Mouse (Mus musculus) lung, embryonic 14.5 days (tissue): ENCODE measurements around the gene Rtp3. TPM values are rescaled to one million over a fixed set of nuclear protein-coding genes. Genes with fewer than 3 reads are reported as not detected.

ENCODE experiments used
- ATAC-seq: fragments of 200-750 bp; cut with Nextera tagmentation; 2 replicates; pipeline ENCODE4 v1.8.0; 2017; ENCODE audit warnings: mild to moderate bottlenecking, moderate TSS enrichment, moderate library complexity; ENCODE audit not compliant: insufficient read depth
- DNase-seq: peaks from one replicate; pipeline ENCODE4 v3.0.0-alpha.2; 2015
- H3K27ac ChIP-seq: fragments of 300-500 bp; sonication (generic); 2 replicates; pipeline ENCODE4 v1.5.1; 2014; ENCODE audit warnings: low read depth, mild to moderate bottlenecking, moderate library complexity
- H3K27me3 ChIP-seq: fragments of 300-500 bp; sonication (generic); 2 replicates; pipeline ENCODE4 v1.6.1; 2014; ENCODE audit warnings: low read length, control low read depth; ENCODE audit not compliant: insufficient read depth
- H3K36me3 ChIP-seq: fragments of 300-500 bp; sonication (generic); 2 replicates; pipeline ENCODE4 v1.6.1; 2014; ENCODE audit warnings: control low read depth; ENCODE audit not compliant: insufficient read depth
- H3K4me1 ChIP-seq: fragments of 300-500 bp; sonication (generic); 2 replicates; pipeline ENCODE4 v1.6.1; 2014; ENCODE audit warnings: antibody characterized with exemption, control low read depth; ENCODE audit not compliant: insufficient read depth
- H3K4me2 ChIP-seq: fragments of 300-500 bp; sonication (generic); 2 replicates; pipeline ENCODE4 v1.6.1; 2014; ENCODE audit warnings: mild to moderate bottlenecking
- H3K4me3 ChIP-seq: fragments of 300-500 bp; sonication (generic); 2 replicates; pipeline ENCODE4 v1.5.1; 2014; ENCODE audit warnings: low read depth, low read length
- H3K9ac ChIP-seq: fragments of 300-500 bp; sonication (generic); 2 replicates; pipeline ENCODE4 v1.6.1; 2014
- H3K9me3 ChIP-seq: fragments of 300-500 bp; sonication (generic); 2 replicates; pipeline ENCODE4 v1.6.1; 2016; ENCODE audit warnings: low read depth, low read length, control low read depth
- CTCF ChIP-seq: IDR thresholded peaks from 2 replicates; pipeline ENCODE4 v1.5.1; 2016; ENCODE audit warnings: antibody characterized with exemption, low read depth
- WGBS: fragments of 180-500 bp; shearing (Covaris S2); extraction: QIAGEN DNeasy Blood & Tissue Kit; methylation state at CpG from one replicate; pipeline ENCODE4 v1.1.7; 2014; 5-methylcytosine and 5-hydroxymethylcytosine counted together
- polyA plus RNA-seq: library from polyadenylated mRNA; unstranded; fragments of >200 nt; fragmentation: Nextera tagmentation; extraction: Ambion mirVana; gene quantifications from 2 replicates; pipeline ENCODE4 v1.2.1, GENCODE M21; 2014

Gene Rtp3
- polyA plus RNA-seq, 1 experiment from 2014 or later = 0.41 TPM

DNA sequence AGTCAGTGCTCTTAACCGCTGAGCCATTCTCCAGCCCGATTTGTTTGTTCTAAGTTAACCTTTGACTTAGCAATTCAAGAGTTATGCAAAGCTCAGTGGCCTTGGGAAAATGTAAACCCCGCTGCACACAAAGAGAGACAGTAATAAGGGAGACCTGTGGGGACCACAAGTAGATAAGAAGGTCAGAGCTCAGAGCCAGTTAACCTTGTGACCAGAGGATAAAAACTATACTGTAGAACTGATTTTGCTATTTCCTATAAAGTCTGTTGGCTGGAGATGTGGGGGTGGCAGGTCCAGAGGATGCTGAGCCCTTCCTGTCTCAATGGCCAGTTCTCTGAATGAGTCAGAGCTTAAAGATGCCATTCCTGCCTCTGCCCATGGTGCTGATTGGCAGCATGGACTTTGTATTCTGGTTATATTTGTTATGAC lies 2.9 kb upstream of the Rtp3 start:
- Histone ChIP-seq H3K36me3 (no peaks in the 10 kb centered on the region), H3K4me1 (no peaks in the 10 kb centered on the region), H3K27ac (no peak overlapping the region), H3K9me3 (no peaks in the 10 kb centered on the region), H3K27me3 (no peaks in the 10 kb centered on the region), H3K4me3 (no peak overlapping the region), H3K4me2 (no peak overlapping the region), H3K9ac (no peak overlapping the region)
- ATAC-seq (no peak), DNase-seq (peak; percentile 55)
- 13% methylated on average over 3 of the region's 3 CpGs for WGBS
- no peak for TF ChIP-seq CTCF

DNA sequence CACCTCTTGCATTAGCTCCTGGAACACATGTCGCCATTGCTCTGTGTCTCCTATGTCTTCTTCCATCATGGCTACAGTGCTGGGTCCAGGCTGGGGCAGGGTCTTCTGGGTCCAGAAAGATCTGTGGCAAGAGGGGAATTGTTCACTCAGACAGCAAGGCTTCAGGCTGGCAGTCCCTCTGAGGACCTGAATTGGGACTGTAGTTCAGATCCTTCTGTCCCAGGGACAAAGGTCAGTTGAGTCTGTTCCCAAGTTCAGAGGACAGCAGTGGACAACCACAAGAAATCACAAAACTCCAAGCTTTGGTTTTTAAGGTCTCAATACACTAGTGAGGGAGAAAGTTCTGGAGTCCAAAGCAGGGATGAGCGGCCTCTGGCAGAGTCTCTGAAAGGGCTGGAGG lies 840 bp downstream of the Rtp3 start:
- 82% methylated on average over 2 of the region's 2 CpGs for WGBS
- no peak for ATAC-seq
- Histone ChIP-seq H3K27ac (no peak overlapping the region), H3K4me2 (no peak overlapping the region), H3K9ac (no peak overlapping the region), H3K36me3 (no peaks in the 10 kb centered on the region), H3K4me3 (no peak overlapping the region), H3K27me3 (no peaks in the 10 kb centered on the region), H3K9me3 (no peaks in the 10 kb centered on the region), H3K4me1 (no peaks in the 10 kb centered on the region)
- DNase-seq = no peak
- TF ChIP-seq CTCF = no peak

DNA sequence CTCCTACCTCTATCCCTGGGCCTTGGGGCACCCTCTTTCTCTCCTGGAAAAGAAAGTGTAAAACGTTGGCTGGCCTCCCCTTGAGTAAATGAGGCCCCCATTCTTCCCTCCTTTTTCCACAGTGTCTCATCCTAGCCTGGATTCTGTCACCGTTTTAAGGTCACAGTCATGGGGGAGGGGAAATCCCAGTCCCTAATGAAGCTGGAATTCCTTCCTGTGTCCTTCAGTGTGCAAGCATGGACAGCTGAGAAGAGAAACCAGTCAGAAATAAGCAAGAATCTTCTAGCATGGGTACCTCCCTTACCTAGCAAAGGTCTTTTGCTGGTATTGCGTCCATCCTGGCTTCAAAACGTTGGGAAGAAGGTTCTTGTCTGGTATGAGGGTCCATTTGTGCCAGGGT lies 1.2 kb downstream of the Rtp3 start:
- no peak for DNase-seq
- no peaks in the 10 kb centered on the region for H3K4me1 ChIP-seq
- ATAC-seq = no peak
- no peaks in the 10 kb centered on the region for H3K36me3 ChIP-seq
- no peak overlapping the region for H3K4me2 ChIP-seq
- H3K27ac ChIP-seq = no peak overlapping the region
- H3K9me3 ChIP-seq = no peaks in the 10 kb centered on the region
- H3K27me3 ChIP-seq = no peaks in the 10 kb centered on the region
- no peak overlapping the region for H3K4me3 ChIP-seq
- no peak overlapping the region for H3K9ac ChIP-seq
- no peak for TF ChIP-seq CTCF
- WGBS = 54% methylated on average over 4 of the region's 4 CpGs

DNA sequence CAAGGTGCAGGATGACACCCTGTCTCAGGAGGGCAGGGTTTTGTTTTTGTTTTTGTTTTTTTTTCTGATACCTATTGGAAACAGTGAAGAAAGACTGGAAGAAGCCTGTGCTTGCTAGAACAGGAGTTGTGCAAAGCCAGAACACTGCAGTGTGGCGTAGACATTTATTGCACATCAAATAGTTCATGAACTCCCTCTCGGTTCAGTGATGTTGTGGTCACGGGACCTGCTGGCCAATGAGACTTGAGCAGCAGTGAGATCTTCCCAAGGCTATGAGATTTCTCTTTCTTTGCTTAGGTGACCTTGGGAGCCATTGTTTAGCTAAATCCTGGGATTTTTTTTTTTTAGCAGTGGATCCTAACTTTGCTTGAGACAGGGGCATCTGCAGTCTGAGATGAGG lies 2.3 kb downstream of the Rtp3 start:
- WGBS = 65% methylated on average over 3 of the region's 3 CpGs
- no peaks in the 10 kb centered on the region for H3K9me3 ChIP-seq
- no peaks in the 10 kb centered on the region for H3K4me1 ChIP-seq
- DNase-seq = no peak
- no peak for ATAC-seq
- no peak overlapping the region for H3K9ac ChIP-seq
- H3K27me3 ChIP-seq = no peaks in the 10 kb centered on the region
- H3K36me3 ChIP-seq = no peaks in the 10 kb centered on the region
- H3K4me2 ChIP-seq = no peak overlapping the region
- no peak overlapping the region for H3K27ac ChIP-seq
- H3K4me3 ChIP-seq = no peak overlapping the region
- no peak for TF ChIP-seq CTCF

DNA sequence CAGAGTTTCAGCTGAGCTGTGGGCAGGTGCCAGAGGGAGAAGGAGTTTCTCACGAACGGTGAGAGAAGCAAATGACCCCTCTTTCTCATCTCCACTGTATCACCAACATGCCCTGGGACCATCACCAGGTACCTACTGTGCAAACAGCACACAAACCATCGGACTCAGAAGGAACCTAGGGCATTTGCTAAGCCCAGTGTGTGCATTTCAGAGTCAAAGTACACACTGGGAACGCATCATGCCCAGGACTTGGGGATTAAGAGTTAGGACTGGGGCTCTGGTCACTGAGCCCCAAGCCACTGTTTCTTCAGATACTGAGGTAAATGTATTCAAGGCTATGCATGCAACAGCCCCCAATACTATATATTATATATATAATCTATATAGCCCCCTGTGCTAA lies 3.1 kb downstream of the Rtp3 start:
- H3K4me3 ChIP-seq = no peak overlapping the region
- H3K9ac ChIP-seq = no peak overlapping the region
- ATAC-seq (no peak), DNase-seq (no peak)
- TF ChIP-seq CTCF = no peak
- no peaks in the 10 kb centered on the region for H3K27me3 ChIP-seq
- no peaks in the 10 kb centered on the region for H3K4me1 ChIP-seq
- no peaks in the 10 kb centered on the region for H3K36me3 ChIP-seq
- 51% methylated on average over 4 of the region's 4 CpGs for WGBS
- H3K4me2 ChIP-seq = no peak overlapping the region
- no peak overlapping the region for H3K27ac ChIP-seq
- H3K9me3 ChIP-seq = no peaks in the 10 kb centered on the region

DNA sequence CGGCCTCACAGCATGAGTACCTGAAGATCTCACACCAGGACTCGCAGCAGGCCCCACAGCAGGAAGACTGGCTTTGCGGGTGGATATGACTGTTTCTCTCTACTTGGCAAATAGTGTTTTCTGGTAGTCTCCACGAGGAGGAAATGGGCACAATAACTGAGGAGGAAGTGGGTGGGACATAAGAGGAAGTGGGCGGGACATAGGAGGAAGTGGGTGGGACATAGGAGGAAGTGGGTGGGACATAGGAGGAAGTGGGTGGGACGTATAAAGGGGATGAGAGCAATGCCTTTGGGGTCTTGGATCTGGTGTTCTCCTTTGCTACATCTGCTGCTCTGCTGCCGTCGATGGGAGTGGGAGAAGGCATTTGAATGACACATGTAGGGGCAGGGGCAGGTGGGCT lies 4.4 kb downstream of the Rtp3 start:
- Histone ChIP-seq H3K27me3 (no peaks in the 10 kb centered on the region), H3K9ac (no peak overlapping the region), H3K4me2 (no peak overlapping the region), H3K9me3 (no peaks in the 10 kb centered on the region), H3K27ac (no peak overlapping the region), H3K4me1 (no peaks in the 10 kb centered on the region), H3K36me3 (no peaks in the 10 kb centered on the region), H3K4me3 (no peak overlapping the region)
- DNase-seq = no peak
- WGBS = 79% methylated on average over 8 of the region's 8 CpGs
- no peak for ATAC-seq
- TF ChIP-seq CTCF = no peak

DNA sequence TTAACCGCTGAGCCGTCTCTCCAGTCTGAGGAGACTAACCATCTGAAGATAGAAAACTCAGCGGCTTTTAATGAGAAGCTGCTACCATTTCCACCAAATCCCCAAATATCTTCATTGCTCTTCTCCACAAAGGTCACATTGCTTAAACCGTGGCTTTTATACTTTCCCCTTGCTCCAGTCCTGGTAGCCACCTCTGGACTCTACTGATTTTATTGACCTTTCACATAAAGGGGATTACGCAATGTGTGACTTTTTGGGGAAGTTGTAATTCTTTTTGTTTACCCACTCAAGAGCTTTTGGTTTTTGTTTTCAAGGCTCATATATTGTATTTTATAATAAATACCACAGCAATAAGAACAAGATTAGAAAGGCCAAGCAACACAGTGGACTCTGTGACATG lies 4.8 kb downstream of the Rtp3 start:
- H3K4me3 ChIP-seq = no peak overlapping the region
- DNase-seq (no peak), ATAC-seq (no peak)
- H3K27ac ChIP-seq = no peak overlapping the region
- no peak for TF ChIP-seq CTCF
- no peaks in the 10 kb centered on the region for H3K36me3 ChIP-seq
- H3K9me3 ChIP-seq = no peaks in the 10 kb centered on the region
- H3K9ac ChIP-seq = no peak overlapping the region
- H3K4me1 ChIP-seq = no peaks in the 10 kb centered on the region
- no peak overlapping the region for H3K4me2 ChIP-seq
- WGBS = 88% methylated on average over 5 of the region's 5 CpGs
- H3K27me3 ChIP-seq = no peaks in the 10 kb centered on the region

DNA sequence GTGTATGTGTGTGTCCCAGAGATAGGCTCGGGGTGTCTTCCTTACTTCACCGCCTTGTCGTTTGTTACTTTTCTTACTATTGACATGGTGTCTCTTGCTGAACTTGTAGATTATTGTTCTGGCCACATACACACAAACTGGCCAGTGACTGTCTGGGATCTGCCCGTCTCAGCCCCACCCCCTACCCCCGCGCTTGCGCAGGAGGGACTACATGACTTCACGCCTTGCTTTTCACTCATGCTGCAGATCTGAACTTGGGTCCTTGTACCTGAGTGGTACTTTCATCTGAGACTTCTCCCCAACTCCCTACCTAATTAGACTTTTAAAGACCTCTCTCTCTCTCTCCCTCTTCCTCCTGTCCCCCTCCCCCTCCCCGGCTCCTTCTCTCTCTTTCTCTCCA lies 6.3 kb downstream of the Rtp3 start:
- DNase-seq (no peak), ATAC-seq (no peak)
- Histone ChIP-seq H3K36me3 (no peaks in the 10 kb centered on the region), H3K9ac (no peak overlapping the region), H3K9me3 (no peaks in the 10 kb centered on the region), H3K27me3 (no peaks in the 10 kb centered on the region), H3K4me3 (no peak overlapping the region), H3K4me2 (no peak overlapping the region), H3K4me1 (no peaks in the 10 kb centered on the region), H3K27ac (no peak overlapping the region)
- WGBS = 91% methylated on average over 9 of the region's 9 CpGs
- TF ChIP-seq CTCF = no peak
